Mouse (Mus musculus) splenic B cell, adult 2 months (primary cell): ENCODE data around the gene Ribc2.

ENCODE experiments used
- DNase-seq: peaks from one replicate; pipeline ENCODE4 v3.0.0-alpha.2; 2011; ENCODE audit warnings: low read depth, low spot score
- H3K27me3 ChIP-seq: 2 replicates; pipeline ENCODE4 v1.6.1; 2012; ENCODE audit warnings: mild to moderate bottlenecking, low read length, moderate library complexity, mixed read lengths; ENCODE audit not compliant: control insufficient read depth, poor library complexity, insufficient read depth, severe bottlenecking
- H3K36me3 ChIP-seq: 2 replicates; pipeline ENCODE4 v1.6.1; 2012; ENCODE audit warnings: mild to moderate bottlenecking, low read length, moderate library complexity, mixed read lengths; ENCODE audit not compliant: control insufficient read depth, poor library complexity, insufficient read depth, severe bottlenecking

Gene Ribc2

DNA sequence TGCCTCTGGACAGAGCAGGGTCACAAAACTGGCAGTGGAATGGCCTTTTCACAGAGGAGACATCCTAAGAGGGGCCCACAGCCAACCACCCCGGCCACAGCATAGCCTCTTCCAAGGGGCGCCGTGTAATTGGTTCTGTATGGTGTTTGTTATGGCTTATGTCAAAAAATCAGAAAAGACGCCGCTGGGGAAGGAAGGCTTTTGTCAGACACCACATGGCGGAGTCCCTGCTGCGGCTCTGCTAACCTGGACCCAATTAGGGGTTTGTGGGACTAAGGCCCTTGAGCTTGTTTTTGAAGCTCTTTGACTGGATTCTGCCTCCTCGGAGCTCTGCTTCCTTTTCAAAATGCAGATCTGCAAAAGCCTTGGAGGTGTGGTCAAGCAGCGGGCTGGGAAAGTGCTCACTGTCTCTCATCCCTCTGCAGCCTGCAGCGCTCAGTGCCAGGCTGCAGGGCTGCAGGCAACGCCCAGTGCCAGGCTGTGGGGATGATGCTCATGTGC, 34.6 kb downstream of the Ribc2 start:
- Histone ChIP-seq H3K27me3 (no peaks in the 10 kb centered on the region), H3K36me3 (no peaks in the 10 kb centered on the region)
- no peak for DNase-seq

GRCm38 (mm10) chr15:85167086-85167679, 35.3 kb downstream of the Ribc2 start:
- DNase-seq, result no peak
- no peaks in the 10 kb centered on the region for H3K27me3 ChIP-seq
- H3K36me3 ChIP-seq, result no peaks in the 10 kb centered on the region

DNA sequence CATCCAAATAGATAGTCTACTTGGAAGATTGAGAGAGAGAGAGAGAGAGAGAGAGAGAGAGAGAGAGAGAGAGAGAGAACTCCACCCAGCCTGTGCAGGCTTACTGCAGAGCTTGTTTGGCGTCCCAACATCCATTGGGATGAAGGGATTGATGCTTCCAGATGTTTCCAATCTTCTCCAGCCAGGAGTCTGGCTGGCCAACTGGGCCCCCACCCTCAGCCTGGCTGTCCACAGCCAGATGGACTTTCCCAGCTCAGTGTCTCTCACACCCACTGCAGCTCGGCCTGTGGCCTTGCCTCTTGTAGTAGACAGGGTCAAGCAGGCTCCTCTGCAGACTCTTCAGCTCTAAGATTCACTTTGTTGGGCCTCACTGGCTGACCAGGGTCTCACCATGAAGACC, 40.2 kb downstream of the Ribc2 start:
- H3K36me3 ChIP-seq, result no peaks in the 10 kb centered on the region
- no peak for DNase-seq
- H3K27me3 ChIP-seq, result no peaks in the 10 kb centered on the region

GRCm38 (mm10) chr15:85173425-85173824, 41.5 kb downstream of the Ribc2 start:
- no peaks in the 10 kb centered on the region for H3K36me3 ChIP-seq
- H3K27me3 ChIP-seq, result no peaks in the 10 kb centered on the region
- DNase-seq, result no peak

GRCm38 (mm10) chr15:85174060-85174459, 42.2 kb downstream of the Ribc2 start:
- Histone ChIP-seq H3K36me3 (no peaks in the 10 kb centered on the region), H3K27me3 (no peaks in the 10 kb centered on the region)
- no peak for DNase-seq

GRCm38 (mm10) chr15:85177576-85177975, 45.7 kb downstream of the Ribc2 start:
- peak; percentile 94 for DNase-seq
- Histone ChIP-seq H3K27me3 (no peaks in the 10 kb centered on the region), H3K36me3 (no peaks in the 10 kb centered on the region)

DNA sequence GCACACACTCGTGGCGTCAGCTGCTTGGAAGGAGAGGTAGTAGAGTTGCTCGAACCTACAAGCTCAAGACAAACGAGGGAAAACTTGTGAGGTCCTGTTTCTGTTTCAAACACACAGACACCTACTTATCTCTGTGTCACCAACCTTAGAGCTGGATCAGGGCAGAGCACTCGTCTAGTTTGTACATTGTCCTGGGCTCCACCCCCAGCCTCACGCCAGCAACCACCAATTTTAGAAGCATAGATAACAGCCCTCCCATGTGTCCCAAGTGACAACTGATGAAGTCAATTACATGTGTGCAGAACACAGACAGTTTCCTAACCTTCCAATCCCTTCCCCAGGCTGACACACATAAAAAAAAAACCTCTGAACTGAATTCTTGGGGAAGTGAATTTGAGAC, 46.3 kb downstream of the Ribc2 start:
- H3K36me3 ChIP-seq, result no peaks in the 10 kb centered on the region

DNA sequence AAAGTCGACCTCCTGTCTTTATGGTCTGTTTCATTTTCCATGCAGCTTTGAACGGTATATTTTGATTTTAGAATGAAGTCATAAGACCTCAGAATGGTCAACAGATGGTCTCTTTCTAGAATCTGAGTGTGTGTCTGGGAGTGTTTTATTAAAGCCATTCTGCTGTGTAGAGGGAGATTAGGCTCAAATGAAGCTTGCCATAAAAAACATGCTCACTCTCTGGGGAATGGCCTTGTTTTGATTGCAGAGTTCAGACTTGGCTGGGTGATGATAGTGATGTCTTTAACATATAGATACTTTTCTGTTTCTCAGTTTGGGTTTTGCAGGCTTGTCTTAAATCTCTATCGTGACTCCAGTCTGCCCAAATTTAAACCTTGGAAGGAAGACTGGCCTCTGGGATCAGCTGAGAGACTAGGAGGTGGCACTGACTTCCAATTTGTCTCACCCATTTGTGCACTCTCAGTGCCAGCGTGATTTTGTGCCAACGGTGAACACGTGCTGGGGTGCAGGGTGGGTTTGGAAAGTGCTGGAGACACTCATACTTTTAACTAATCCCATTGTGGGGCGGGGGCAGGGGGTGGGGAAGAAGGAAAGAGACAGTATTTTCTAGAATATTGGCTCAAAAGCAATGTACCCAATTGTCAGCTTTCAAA, 47.8 kb downstream of the Ribc2 start:
- no peak for DNase-seq
- Histone ChIP-seq H3K36me3 (no peaks in the 10 kb centered on the region), H3K27me3 (no peaks in the 10 kb centered on the region)

More for the DNA sequence above, 46.3 kb downstream of the Ribc2 start:
- H3K27me3 ChIP-seq, result no peaks in the 10 kb centered on the region
- no peak for DNase-seq

DNA sequence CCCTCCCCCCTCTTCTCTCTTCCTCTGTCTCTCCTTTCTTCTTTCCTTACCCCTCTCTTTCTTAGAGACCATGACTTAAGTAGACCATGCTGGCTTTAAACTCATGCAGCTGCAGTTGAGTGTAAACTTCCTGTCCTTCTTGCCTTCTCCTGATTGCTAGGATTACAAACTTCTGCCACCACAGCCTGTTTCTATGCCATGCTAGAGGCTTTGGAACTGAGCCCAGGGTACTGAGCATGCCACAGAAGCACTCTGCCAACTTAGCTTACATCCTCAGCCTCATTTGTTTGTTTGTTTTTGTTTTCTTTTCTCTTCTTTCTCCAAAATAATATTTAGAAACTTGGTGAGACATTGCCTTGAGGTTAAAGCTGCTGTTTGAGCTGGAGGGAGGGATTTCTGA, 48.5 kb downstream of the Ribc2 start:
- no peak for DNase-seq
- H3K36me3 ChIP-seq, result no peaks in the 10 kb centered on the region
- no peaks in the 10 kb centered on the region for H3K27me3 ChIP-seq

GRCm38 (mm10) chr15:85182063-85182462, 50.2 kb downstream of the Ribc2 start:
- no peaks in the 10 kb centered on the region for H3K36me3 ChIP-seq
- DNase-seq, result no peak
- no peaks in the 10 kb centered on the region for H3K27me3 ChIP-seq

- no peaks in the 10 kb centered on the region for H3K36me3 ChIP-seq
- H3K27me3 ChIP-seq, result no peaks in the 10 kb centered on the region
- no peak for DNase-seq
These were observed 55.0 kb downstream of the Ribc2 start for GRCm38 (mm10) chr15:85186916-85187315.

DNA sequence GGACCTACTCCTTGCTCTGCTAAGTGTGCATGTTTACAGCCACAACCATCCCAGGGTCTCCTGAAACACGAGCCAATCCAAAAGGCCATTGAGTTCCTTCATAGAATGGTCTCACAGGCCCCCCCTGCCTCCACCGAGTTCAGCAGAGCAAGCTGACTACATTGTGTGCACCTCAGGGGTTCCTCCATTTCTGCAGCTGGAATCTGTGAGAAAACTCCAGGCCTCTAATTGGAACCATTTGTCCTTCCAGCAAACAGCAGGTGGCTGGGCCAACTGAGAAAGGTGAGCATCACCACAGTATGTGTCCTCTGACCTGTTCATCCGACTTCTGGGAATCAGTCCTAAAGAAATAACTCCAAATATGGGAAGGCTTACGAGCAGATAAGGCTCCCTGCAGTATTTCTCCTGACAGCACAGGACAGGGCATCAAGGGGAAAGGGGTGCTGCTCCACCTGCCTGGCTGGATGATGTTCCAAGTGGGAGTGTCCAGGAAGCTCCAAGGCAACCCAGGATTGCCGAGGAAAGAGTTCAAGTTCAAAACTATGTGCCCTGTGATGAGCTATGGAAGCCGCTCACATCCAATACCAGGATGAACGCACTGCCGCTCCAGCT, 56.4 kb downstream of the Ribc2 start:
- Histone ChIP-seq H3K36me3 (no peaks in the 10 kb centered on the region), H3K27me3 (no peaks in the 10 kb centered on the region)
- DNase-seq, result no peak
